19 mouse cellular contexts compared by ENCODE assay signal in the genomic region with DNA sequence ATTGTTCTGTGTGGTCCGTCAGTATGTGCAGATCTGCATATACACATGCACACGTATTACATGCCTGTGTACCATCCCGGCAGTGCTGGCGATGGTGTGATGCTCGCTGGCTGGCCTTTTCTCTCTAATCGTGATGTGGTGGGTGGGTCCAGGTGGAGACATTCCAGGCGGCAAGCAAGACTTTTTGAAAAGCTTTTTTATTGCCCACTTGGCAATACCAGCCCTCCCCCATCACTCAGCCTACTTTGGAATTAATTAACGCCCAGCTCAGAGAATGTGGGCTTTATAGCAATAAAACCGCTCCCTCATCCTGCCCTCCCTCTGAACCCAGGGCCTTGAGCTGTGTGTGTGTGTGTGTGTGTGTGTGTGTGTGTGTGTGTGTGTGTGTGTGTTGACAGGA.
DNase-seq lines count a peak whose midpoint lies in the region; ATAC-seq and TF ChIP-seq lines count a peak whose summit lies in the region.
"Had no signal": no experiment of that assay in that cellular context is flagged by ENCODE, and none has a peak within 500 bp of the region (broad histone marks: within the 10 kb centered on the region; RNA-seq: fewer than 3 reads in every experiment).

No protein-coding gene starts in this region.

- H3K9me3 ChIP-seq in kidney, embryonic 15.5 days (replicated peaks), result no peaks in the 10 kb centered on the region
- H3K9me3 ChIP-seq in intestine, embryonic 15.5 days, result no peaks in the 10 kb centered on the region
- H3K9me3 ChIP-seq in limb, embryonic 15.5 days, result no peaks in the 10 kb centered on the region
- no peaks in the 10 kb centered on the region for H3K9me3 ChIP-seq in hindbrain, postnatal 0 days (ENCODE audit: low read length)
- H3K9me3 ChIP-seq: heart, embryonic 13.5 days; hindbrain, embryonic 15.5 days; midbrain, embryonic 15.5 days had no signal

- no peak for DNase-seq in kidney, adult 2 months
- DNase-seq in WW6 (ENCODE audit: low read depth, low spot score) (peak; percentile 26), adipocyte (ENCODE audit: low spot score) (no peak)
- no peak for DNase-seq in hindbrain, postnatal 0 days (ENCODE audit: low spot score)
- DNase-seq: adrenal gland, adult 2 months; B cell, adult 2 months; cerebellum, postnatal 36 days; heart, postnatal 36 days; kidney, postnatal 10 days; lung, embryonic 14.5 days; right cerebral cortex, adult 18-20 months had no signal

- peak overlapping the region; percentile 27 for H3K4me2 ChIP-seq in kidney, embryonic 15.5 days
- 0 out of 2 replicates have a peak overlapping the region, but pooled peaks have one; percentile 2 for H3K4me2 ChIP-seq in intestine, embryonic 15.5 days (replicated peaks)
- H3K4me2 ChIP-seq in limb, embryonic 15.5 days, result 0 out of 2 replicates have a peak overlapping the region, but pooled peaks have one; percentile 1
- no peak overlapping the region for H3K4me2 ChIP-seq in hindbrain, postnatal 0 days (ENCODE audit: low read depth, low read length)
- H3K4me2 ChIP-seq: heart, embryonic 13.5 days; hindbrain, embryonic 15.5 days; liver, embryonic 11.5 days; lung, embryonic 14.5 days; midbrain, embryonic 15.5 days had no signal

- WGBS in kidney, embryonic 15.5 days, result 28% methylated on average over 9 of the region's 9 CpGs
- WGBS in kidney, adult 2 months, result 26% methylated on average over 9 of the region's 9 CpGs
- WGBS in intestine, embryonic 15.5 days, result 17% methylated on average over 9 of the region's 9 CpGs
- WGBS in limb, embryonic 15.5 days, result 9% methylated on average over 9 of the region's 9 CpGs
- WGBS in hindbrain, postnatal 0 days, result 62% methylated on average over 9 of the region's 9 CpGs

- peak overlapping the region; percentile 56; the same call in 1 of the 2 replicates for H3K27ac ChIP-seq in kidney, embryonic 15.5 days
- no peak overlapping the region for H3K27ac ChIP-seq in kidney, adult 2 months (ENCODE audit: insufficient read depth, low read depth, low read length)
- no peak overlapping the region for H3K27ac ChIP-seq in intestine, embryonic 15.5 days
- no peak overlapping the region for H3K27ac ChIP-seq in limb, embryonic 15.5 days
- no peak overlapping the region for H3K27ac ChIP-seq in hindbrain, postnatal 0 days
- H3K27ac ChIP-seq: heart, embryonic 13.5 days; hindbrain, embryonic 15.5 days; midbrain, embryonic 15.5 days had no signal

- no peak for TF ChIP-seq CTCF in kidney, adult 2 months (conservative IDR thresholded peaks at IDR 0.05; ENCODE audit: insufficient read depth, insufficient read length, low read depth, low read length)
- TF ChIP-seq CTCF in hindbrain, postnatal 0 days (IDR thresholded peaks at IDR 0.05; ENCODE audit: low read depth), result no peak

- no peaks in the 10 kb centered on the region; the same call in 1 of the 2 replicates for H3K27me3 ChIP-seq in kidney, embryonic 15.5 days
- no peaks in the 10 kb centered on the region for H3K27me3 ChIP-seq in kidney, adult 2 months (replicated peaks; ENCODE audit: control insufficient read depth, insufficient read depth, low read length)
- H3K27me3 ChIP-seq in intestine, embryonic 15.5 days (replicated peaks), result no peaks in the 10 kb centered on the region
- H3K27me3 ChIP-seq in limb, embryonic 15.5 days, result peaks cover 12% of the 10 kb centered on the region; the same call in 1 of the 2 replicates
- no peaks in the 10 kb centered on the region for H3K27me3 ChIP-seq in hindbrain, postnatal 0 days (ENCODE audit: insufficient read depth, low read length)
- H3K27me3 ChIP-seq: heart, embryonic 13.5 days; hindbrain, embryonic 15.5 days; midbrain, embryonic 15.5 days; Patski had no signal

- H3K36me3 ChIP-seq in kidney, embryonic 15.5 days, result no peaks in the 10 kb centered on the region
- H3K36me3 ChIP-seq in kidney, adult 2 months (ENCODE audit: control insufficient read depth, insufficient read depth, low read length), result no peaks in the 10 kb centered on the region
- no peaks in the 10 kb centered on the region for H3K36me3 ChIP-seq in intestine, embryonic 15.5 days
- H3K36me3 ChIP-seq in limb, embryonic 15.5 days, result no peaks in the 10 kb centered on the region
- H3K36me3 ChIP-seq in hindbrain, postnatal 0 days (ENCODE audit: insufficient read depth, low read length), result no peaks in the 10 kb centered on the region
- H3K36me3 ChIP-seq: heart, embryonic 13.5 days; hindbrain, embryonic 15.5 days; midbrain, embryonic 15.5 days had no signal

- peak; percentile 49; the same call in 1 of the 2 replicates for ATAC-seq in kidney, embryonic 15.5 days (replicated peaks; ENCODE audit: low FRiP score)
- peak; percentile 90 for ATAC-seq in intestine, embryonic 15.5 days
- peak; percentile 74 for ATAC-seq in limb, embryonic 15.5 days (ENCODE audit: insufficient number of reproducible peaks, low FRiP score, low TSS enrichment, low read depth)
- ATAC-seq in hindbrain, postnatal 0 days, result no peak
- ATAC-seq: midbrain, embryonic 15.5 days; Patski had no signal

- no peak overlapping the region for H3K4me3 ChIP-seq in kidney, embryonic 15.5 days (replicated peaks)
- H3K4me3 ChIP-seq in kidney, adult 2 months (ENCODE audit: insufficient read depth, low read depth, low read length), result no peak overlapping the region
- no peak overlapping the region for H3K4me3 ChIP-seq in intestine, embryonic 15.5 days (replicated peaks)
- H3K4me3 ChIP-seq in limb, embryonic 15.5 days, result no peak overlapping the region
- no peak overlapping the region for H3K4me3 ChIP-seq in hindbrain, postnatal 0 days (ENCODE audit: low read length)
- H3K4me3 ChIP-seq: heart, embryonic 13.5 days; hindbrain, embryonic 15.5 days; midbrain, embryonic 15.5 days had no signal

- no peak for TF ChIP-seq POLR2A in kidney, adult 2 months (IDR thresholded peaks at IDR 0.05; ENCODE audit: low read depth, low read length)

- no peak overlapping the region for H3K9ac ChIP-seq in kidney, embryonic 15.5 days
- no peak overlapping the region for H3K9ac ChIP-seq in intestine, embryonic 15.5 days
- H3K9ac ChIP-seq in limb, embryonic 15.5 days, result no peak overlapping the region
- no peak overlapping the region for H3K9ac ChIP-seq in hindbrain, postnatal 0 days (replicated peaks; ENCODE audit: low read length)
- H3K9ac ChIP-seq: heart, embryonic 13.5 days; hindbrain, embryonic 15.5 days; lung, embryonic 14.5 days; midbrain, embryonic 15.5 days had no signal

- H3K4me1 ChIP-seq in kidney, embryonic 15.5 days, result peaks cover 24% of the 10 kb centered on the region
- no peaks in the 10 kb centered on the region for H3K4me1 ChIP-seq in kidney, adult 2 months (ENCODE audit: control insufficient read depth, insufficient read depth, low read length)
- peaks cover 8% of the 10 kb centered on the region; the same call in 1 of the 2 replicates for H3K4me1 ChIP-seq in intestine, embryonic 15.5 days (replicated peaks)
- peaks cover 20% of the 10 kb centered on the region for H3K4me1 ChIP-seq in limb, embryonic 15.5 days
- H3K4me1 ChIP-seq in hindbrain, postnatal 0 days (ENCODE audit: insufficient read depth, low read length), result no peaks in the 10 kb centered on the region
- H3K4me1 ChIP-seq: heart, embryonic 13.5 days; hindbrain, embryonic 15.5 days; midbrain, embryonic 15.5 days had no signal
